Comparison of ENCODE assay signal across 12 mouse cellular contexts in genomic region chr19:41693727-41694126, GRCm38 (mm10). TPM values are rescaled to one million over a fixed set of nuclear protein-coding genes. Genes with fewer than 3 reads are reported as not detected.
DNase-seq lines count a peak whose midpoint lies in the region; ATAC-seq and TF ChIP-seq lines count a peak whose summit lies in the region.
"Had no signal": no experiment of that assay in that cellular context is flagged by ENCODE, and none has a peak within 500 bp of the region (broad histone marks: within the 10 kb centered on the region; RNA-seq: fewer than 3 reads in every experiment).

No protein-coding gene starts in this region.

- H3K4me3 ChIP-seq in hindbrain, embryonic 14.5 days (replicated peaks; ENCODE audit: low read length), result no peak overlapping the region
- H3K4me3 ChIP-seq in midbrain, postnatal 0 days (ENCODE audit: low read depth, low read length), result no peak overlapping the region
- H3K4me3 ChIP-seq in lung, postnatal 0 days (ENCODE audit: low read depth, low read length), result no peak overlapping the region
- H3K4me3 ChIP-seq: embryonic facial prominence, embryonic 12.5 days; kidney, embryonic 15.5 days; limb, embryonic 12.5 days; lung, embryonic 15.5 days had no signal

- no peak for TF ChIP-seq EP300 in lung, postnatal 0 days (IDR thresholded peaks at IDR 0.05)

- ATAC-seq in hindbrain, embryonic 14.5 days (ENCODE audit: low FRiP score), result no peak; the same call in 1 of the 2 replicates
- 0 out of 2 replicates have a peak, but pooled peaks have one; percentile 6 for ATAC-seq in midbrain, postnatal 0 days (ENCODE audit: low FRiP score)
- no peak for ATAC-seq in lung, postnatal 0 days

- H3K9ac ChIP-seq in hindbrain, embryonic 14.5 days, result 0 out of 2 replicates have a peak overlapping the region, but pooled peaks have one; percentile 39
- peak overlapping the region; percentile 14; the same call in 1 of the 2 replicates for H3K9ac ChIP-seq in midbrain, postnatal 0 days (replicated peaks; ENCODE audit: low read length, poor library complexity, severe bottlenecking)
- no peak overlapping the region for H3K9ac ChIP-seq in lung, postnatal 0 days (replicated peaks; ENCODE audit: low read depth)
- H3K9ac ChIP-seq: embryonic facial prominence, embryonic 12.5 days; kidney, embryonic 15.5 days; limb, embryonic 12.5 days; lung, embryonic 15.5 days had no signal

- H3K4me1 ChIP-seq in hindbrain, embryonic 14.5 days (replicated peaks; ENCODE audit: control insufficient read depth, insufficient read depth, low read length), result peaks cover 66% of the 10 kb centered on the region
- H3K4me1 ChIP-seq in midbrain, postnatal 0 days (ENCODE audit: insufficient read depth, low read length), result peaks cover 21% of the 10 kb centered on the region
- no peaks in the 10 kb centered on the region for H3K4me1 ChIP-seq in lung, postnatal 0 days (ENCODE audit: insufficient read depth, low read depth, low read length)
- H3K4me1 ChIP-seq: lung, embryonic 15.5 days had no signal

- no peaks in the 10 kb centered on the region for H3K36me3 ChIP-seq in hindbrain, embryonic 14.5 days (replicated peaks; ENCODE audit: control insufficient read depth, insufficient read depth)
- H3K36me3 ChIP-seq in midbrain, postnatal 0 days (ENCODE audit: insufficient read depth, low read length), result no peaks in the 10 kb centered on the region
- H3K36me3 ChIP-seq in lung, postnatal 0 days (ENCODE audit: insufficient read depth, low read length), result no peaks in the 10 kb centered on the region
- H3K36me3 ChIP-seq: embryonic facial prominence, embryonic 12.5 days; kidney, embryonic 15.5 days; limb, embryonic 12.5 days; lung, embryonic 15.5 days had no signal

- peak; percentile 63 for DNase-seq in right cerebral cortex, adult 18-20 months
- DNase-seq in right cerebral cortex, postnatal 4 days, result no peak
- no peak for DNase-seq in hindbrain, embryonic 14.5 days (ENCODE audit: low spot score)
- peak; percentile 77 for DNase-seq in midbrain, postnatal 0 days (ENCODE audit: low spot score)
- DNase-seq in kidney, postnatal 14 days, result no peak
- no peak for DNase-seq in lung, postnatal 0 days (ENCODE audit: low spot score)
- DNase-seq in thymus, postnatal 36 days, result no peak

- no peak overlapping the region for H3K4me2 ChIP-seq in hindbrain, embryonic 14.5 days (replicated peaks)
- H3K4me2 ChIP-seq in midbrain, postnatal 0 days (ENCODE audit: low read depth, low read length, poor library complexity, severe bottlenecking), result no peak overlapping the region
- no peak overlapping the region for H3K4me2 ChIP-seq in lung, postnatal 0 days (replicated peaks; ENCODE audit: low read depth, low read length)
- H3K4me2 ChIP-seq: embryonic facial prominence, embryonic 12.5 days; kidney, embryonic 15.5 days; limb, embryonic 12.5 days; lung, embryonic 15.5 days had no signal

- WGBS in hindbrain, embryonic 14.5 days, result 18% methylated on average over 5 of the region's 5 CpGs
- 32% methylated on average over 5 of the region's 5 CpGs for WGBS in midbrain, postnatal 0 days
- 45% methylated on average over 5 of the region's 5 CpGs for WGBS in lung, postnatal 0 days

- no peaks in the 10 kb centered on the region for H3K27me3 ChIP-seq in hindbrain, embryonic 14.5 days (ENCODE audit: control insufficient read depth, insufficient read depth, low read length)
- no peaks in the 10 kb centered on the region for H3K27me3 ChIP-seq in midbrain, postnatal 0 days (ENCODE audit: insufficient read depth, low read length)
- H3K27me3 ChIP-seq in lung, postnatal 0 days (replicated peaks; ENCODE audit: insufficient read depth, low read length), result no peaks in the 10 kb centered on the region
- H3K27me3 ChIP-seq: embryonic facial prominence, embryonic 12.5 days; lung, embryonic 15.5 days had no signal

- TF ChIP-seq CTCF in midbrain, postnatal 0 days (IDR thresholded peaks at IDR 0.05), result no peak
- TF ChIP-seq CTCF in lung, postnatal 0 days (IDR thresholded peaks at IDR 0.05), result no peak

- peak overlapping the region; percentile 72 for H3K27ac ChIP-seq in hindbrain, embryonic 14.5 days
- H3K27ac ChIP-seq in midbrain, postnatal 0 days (ENCODE audit: low read depth, low read length), result peak overlapping the region; percentile 67
- H3K27ac ChIP-seq in lung, postnatal 0 days (ENCODE audit: low read length), result no peak overlapping the region
- H3K27ac ChIP-seq: embryonic facial prominence, embryonic 12.5 days; kidney, embryonic 15.5 days; limb, embryonic 12.5 days; lung, embryonic 15.5 days had no signal

- H3K9me3 ChIP-seq in hindbrain, embryonic 14.5 days (ENCODE audit: control insufficient read depth, low read length), result no peaks in the 10 kb centered on the region
- no peaks in the 10 kb centered on the region for H3K9me3 ChIP-seq in midbrain, postnatal 0 days (ENCODE audit: low read length)
- no peaks in the 10 kb centered on the region for H3K9me3 ChIP-seq in lung, postnatal 0 days (ENCODE audit: low read length)
- H3K9me3 ChIP-seq: embryonic facial prominence, embryonic 12.5 days; kidney, embryonic 15.5 days; limb, embryonic 12.5 days; lung, embryonic 15.5 days had no signal

RNA-seq across cellular contexts. Expression of gene Slit1, which starts 49.7 kb away (rescaled TPM):
- 31.7 and 36.4 TPM in 2 replicates for polyA plus RNA-seq in hindbrain, embryonic 14.5 days (2014; fragmentation: Nextera tagmentation; extraction: Ambion mirVana)
- total RNA-seq in midbrain, postnatal 0 days (2014; rRNA removed), result 72.3 and 74.2 TPM in 2 replicates
- polyA plus RNA-seq in midbrain, postnatal 0 days (2015; fragmentation: Nextera tagmentation; extraction: Ambion mirVana), result 15.4 and 17.0 TPM in 2 replicates
- 0.10 and 0.16 TPM in 2 replicates for polyA plus RNA-seq in lung, postnatal 0 days (2015; fragmentation: Nextera tagmentation; extraction: Ambion mirVana)
- total RNA-seq: neutrophil, adult 5-6 weeks had no signal

Comparison
In these comparisons a context has a peak if more than half of its experiments do, and no peak if none do; other contexts are left out.
1. DNase-seq: peak in right cerebral cortex, adult 18-20 months (single experiment) and midbrain, postnatal 0 days (single experiment); none in right cerebral cortex, postnatal 4 days (single experiment), hindbrain, embryonic 14.5 days (single experiment), kidney, postnatal 14 days (single experiment), lung, postnatal 0 days (single experiment) and thymus, postnatal 36 days (0 of 2).
2. RNA of gene Slit1, which starts 49.7 kb away (polyA plus RNA-seq): 31.7 to 36.4 TPM in hindbrain, embryonic 14.5 days and 15.4 to 17.0 TPM in midbrain, postnatal 0 days; 0.10 to 0.16 TPM in lung, postnatal 0 days; every median in the first group is over 10 times any median in the second.